Mouse (Mus musculus): ENCODE measurements around the gene Gm47841. TPM values are rescaled to one million over a fixed set of nuclear protein-coding genes. Genes with fewer than 3 reads are reported as not detected.

Gm47841 gene
- polyA plus RNA-seq, 1 experiment: 79.8 TPM

DNA sequence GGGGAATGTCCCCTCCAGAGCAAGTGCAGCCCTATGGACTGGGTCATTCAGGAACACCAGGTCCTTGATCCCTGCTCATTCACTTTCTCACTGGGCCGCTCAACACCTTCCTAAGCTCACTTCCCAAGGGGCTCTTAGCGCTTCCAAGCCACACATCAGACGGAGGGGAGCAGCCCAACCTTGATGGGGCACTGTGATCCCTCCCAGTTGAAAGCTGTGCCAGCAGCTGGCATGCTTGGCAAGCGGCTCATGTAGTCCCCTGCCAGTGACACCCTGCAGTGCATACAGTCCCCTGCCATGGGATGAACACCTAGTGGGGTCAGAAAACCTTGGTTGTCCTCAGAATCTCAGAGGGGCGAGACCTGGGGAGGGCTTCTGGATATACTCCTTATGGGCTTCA, 26.9 kb upstream of the Gm47841 start:
- TF ChIP-seq POLR2A (IDR thresholded peaks at IDR 0.05; ENCODE audit: control insufficient read depth, low read depth, low read length) (no peak), CTCF (IDR thresholded peaks at IDR 0.05; ENCODE audit: control insufficient read depth, insufficient read depth, insufficient replicate concordance, low read depth, low read length) (no peak)
- H3K4me1 ChIP-seq (ENCODE audit: control insufficient read depth, insufficient read depth, low read length): peaks cover 20% of the 10 kb centered on the region
- H3K4me3 ChIP-seq (ENCODE audit: control insufficient read depth, low read depth, low read length): no peak overlapping the region
- no peaks in the 10 kb centered on the region for H3K36me3 ChIP-seq (ENCODE audit: control insufficient read depth, insufficient read depth, low read length)
- peaks cover 4% of the 10 kb centered on the region; the same call in 1 of the 2 replicates for H3K27me3 ChIP-seq (ENCODE audit: control insufficient read depth, insufficient read depth, low read length)
- no peak overlapping the region for H3K27ac ChIP-seq (ENCODE audit: control insufficient read depth, insufficient read depth, low read depth, low read length)

DNA sequence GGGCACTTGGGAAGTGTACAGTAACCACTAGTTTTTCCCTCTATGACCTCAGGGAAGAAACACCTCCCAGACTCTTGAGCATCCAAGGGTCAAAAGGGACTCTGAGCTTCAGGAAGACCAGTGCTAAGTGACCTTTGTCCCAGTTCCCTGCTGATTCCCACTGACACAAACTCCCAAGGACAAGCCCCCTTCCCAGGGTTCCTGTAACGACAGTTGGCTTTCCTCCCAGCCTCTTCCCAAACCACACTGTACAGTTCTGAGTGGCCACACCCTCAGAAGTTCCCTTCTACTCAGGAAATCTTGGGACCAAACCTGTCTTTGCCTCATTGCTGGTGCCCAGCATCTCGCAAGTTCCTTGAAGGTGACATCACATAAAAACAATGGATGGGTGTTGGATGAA, 25.5 kb upstream of the Gm47841 start:
- Histone ChIP-seq H3K27ac (ENCODE audit: control insufficient read depth, insufficient read depth, low read depth, low read length) (no peak overlapping the region), H3K4me3 (ENCODE audit: control insufficient read depth, low read depth, low read length) (no peak overlapping the region), H3K27me3 (ENCODE audit: control insufficient read depth, insufficient read depth, low read length) (no peaks in the 10 kb centered on the region), H3K36me3 (ENCODE audit: control insufficient read depth, insufficient read depth, low read length) (no peaks in the 10 kb centered on the region), H3K4me1 (ENCODE audit: control insufficient read depth, insufficient read depth, low read length) (peaks cover 13% of the 10 kb centered on the region)
- TF ChIP-seq POLR2A (IDR thresholded peaks at IDR 0.05; ENCODE audit: control insufficient read depth, low read depth, low read length) (no peak), CTCF (IDR thresholded peaks at IDR 0.05; ENCODE audit: control insufficient read depth, insufficient read depth, insufficient replicate concordance, low read depth, low read length) (no peak)

DNA sequence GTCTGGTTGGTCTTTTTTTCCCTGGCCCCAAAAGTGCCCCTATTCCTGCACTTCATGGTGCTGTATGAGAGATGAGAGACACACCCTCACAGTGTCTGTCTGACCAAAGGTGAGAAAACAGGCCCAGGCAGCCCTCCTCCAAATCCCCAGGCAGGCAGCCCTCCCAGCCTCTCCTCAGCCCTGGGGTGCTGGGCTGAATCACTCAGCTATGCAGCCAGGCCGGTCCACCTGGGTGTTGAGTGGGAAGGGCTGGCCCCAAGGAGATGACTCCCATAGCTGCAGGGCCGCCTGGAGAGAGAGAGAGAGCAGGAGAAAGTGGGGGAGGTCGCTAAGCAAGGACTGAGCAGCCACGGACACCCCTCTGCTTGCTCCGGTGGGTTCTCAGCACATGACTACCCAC, 23.6 kb upstream of the Gm47841 start:
- Histone ChIP-seq H3K4me1 (ENCODE audit: control insufficient read depth, insufficient read depth, low read length) (peaks cover 3% of the 10 kb centered on the region), H3K27me3 (ENCODE audit: control insufficient read depth, insufficient read depth, low read length) (no peaks in the 10 kb centered on the region), H3K4me3 (ENCODE audit: control insufficient read depth, low read depth, low read length) (no peak overlapping the region), H3K27ac (ENCODE audit: control insufficient read depth, insufficient read depth, low read depth, low read length) (no peak overlapping the region), H3K36me3 (ENCODE audit: control insufficient read depth, insufficient read depth, low read length) (no peaks in the 10 kb centered on the region)
- no peak for TF ChIP-seq CTCF (IDR thresholded peaks at IDR 0.05; ENCODE audit: control insufficient read depth, insufficient read depth, insufficient replicate concordance, low read depth, low read length)
- TF ChIP-seq POLR2A (IDR thresholded peaks at IDR 0.05; ENCODE audit: control insufficient read depth, low read depth, low read length): no peak

DNA sequence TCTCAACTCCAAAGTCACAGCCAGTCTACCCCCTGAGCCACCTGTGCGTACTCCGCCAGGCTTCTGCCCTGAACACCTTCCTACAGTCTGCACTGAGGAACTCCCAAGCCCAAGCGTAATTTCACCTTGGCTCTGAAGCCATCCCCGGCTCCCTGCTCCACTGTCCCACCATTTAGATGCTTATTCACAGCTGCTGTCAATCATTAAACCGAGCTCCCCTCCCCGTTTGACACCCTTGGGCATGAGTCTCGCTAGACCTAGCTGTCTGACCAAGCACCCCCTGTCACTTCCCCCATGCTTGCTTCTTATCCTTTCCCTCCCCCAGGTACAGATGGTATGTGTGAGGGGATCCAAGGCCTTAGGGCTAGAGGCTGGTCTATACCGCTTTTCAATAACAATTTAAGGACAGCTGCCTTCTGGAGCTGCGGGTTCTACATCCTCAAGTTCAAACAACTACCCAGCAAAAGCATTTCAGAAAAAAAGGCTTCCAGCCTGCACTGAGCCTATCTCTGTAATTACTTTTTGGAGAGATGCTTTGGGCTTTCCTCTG, 22.5 kb upstream of the Gm47841 start:
- Histone ChIP-seq H3K4me3 (ENCODE audit: control insufficient read depth, low read depth, low read length) (no peak overlapping the region), H3K4me1 (ENCODE audit: control insufficient read depth, insufficient read depth, low read length) (peaks cover 3% of the 10 kb centered on the region), H3K27ac (ENCODE audit: control insufficient read depth, insufficient read depth, low read depth, low read length) (no peak overlapping the region), H3K27me3 (ENCODE audit: control insufficient read depth, insufficient read depth, low read length) (no peaks in the 10 kb centered on the region), H3K36me3 (ENCODE audit: control insufficient read depth, insufficient read depth, low read length) (no peaks in the 10 kb centered on the region)
- TF ChIP-seq CTCF (IDR thresholded peaks at IDR 0.05; ENCODE audit: control insufficient read depth, insufficient read depth, insufficient replicate concordance, low read depth, low read length) (no peak), POLR2A (IDR thresholded peaks at IDR 0.05; ENCODE audit: control insufficient read depth, low read depth, low read length) (no peak)

DNA sequence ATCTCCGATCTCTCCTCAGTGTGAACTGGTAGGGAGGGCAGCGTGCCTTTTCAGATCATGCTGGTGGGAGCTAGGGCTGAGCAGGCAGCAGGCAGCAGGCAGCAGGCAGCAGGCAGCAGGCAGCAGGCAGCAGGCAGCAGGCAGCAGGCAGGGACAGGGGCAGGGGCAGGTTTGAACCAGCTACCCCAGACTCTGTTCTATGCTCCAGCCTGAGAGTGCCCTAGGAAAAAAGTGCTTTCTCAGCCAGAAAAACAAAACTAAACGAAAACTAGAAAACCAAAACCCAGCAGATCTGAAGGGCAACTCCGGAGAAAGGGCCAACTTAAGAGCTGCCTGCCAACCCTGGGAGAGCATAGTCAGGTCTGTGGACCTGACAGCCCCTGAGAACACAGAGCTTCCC, 21.5 kb upstream of the Gm47841 start:
- no peak overlapping the region for H3K27ac ChIP-seq (ENCODE audit: control insufficient read depth, insufficient read depth, low read depth, low read length)
- peaks cover 3% of the 10 kb centered on the region for H3K4me1 ChIP-seq (ENCODE audit: control insufficient read depth, insufficient read depth, low read length)
- no peaks in the 10 kb centered on the region for H3K27me3 ChIP-seq (ENCODE audit: control insufficient read depth, insufficient read depth, low read length)
- no peaks in the 10 kb centered on the region for H3K36me3 ChIP-seq (ENCODE audit: control insufficient read depth, insufficient read depth, low read length)
- TF ChIP-seq CTCF (IDR thresholded peaks at IDR 0.05; ENCODE audit: control insufficient read depth, insufficient read depth, insufficient replicate concordance, low read depth, low read length) (no peak), POLR2A (IDR thresholded peaks at IDR 0.05; ENCODE audit: control insufficient read depth, low read depth, low read length) (no peak)
- H3K4me3 ChIP-seq (ENCODE audit: control insufficient read depth, low read depth, low read length): no peak overlapping the region

DNA sequence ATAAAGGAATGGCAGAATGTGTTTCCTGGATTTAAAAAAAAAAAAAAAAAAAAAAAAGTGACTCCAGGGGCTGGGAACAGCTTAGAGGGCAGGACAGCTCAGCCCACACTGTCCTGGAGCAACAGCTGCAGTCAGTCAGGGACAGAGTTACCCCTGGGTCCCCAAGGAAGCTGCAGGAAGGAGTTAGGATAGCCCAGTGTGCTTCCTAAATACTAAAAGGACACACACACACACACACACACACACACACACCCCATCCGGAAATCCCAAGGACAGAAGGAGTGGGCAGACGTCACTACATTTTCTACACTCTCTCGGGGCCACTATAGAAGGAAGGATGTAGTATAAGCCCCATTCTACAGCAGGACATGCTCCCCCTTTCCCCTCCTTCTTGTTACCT, 20.8 kb upstream of the Gm47841 start:
- Histone ChIP-seq H3K27ac (ENCODE audit: control insufficient read depth, insufficient read depth, low read depth, low read length) (no peak overlapping the region), H3K27me3 (ENCODE audit: control insufficient read depth, insufficient read depth, low read length) (no peaks in the 10 kb centered on the region), H3K4me1 (ENCODE audit: control insufficient read depth, insufficient read depth, low read length) (peaks cover 3% of the 10 kb centered on the region), H3K4me3 (ENCODE audit: control insufficient read depth, low read depth, low read length) (no peak overlapping the region), H3K36me3 (ENCODE audit: control insufficient read depth, insufficient read depth, low read length) (no peaks in the 10 kb centered on the region)
- TF ChIP-seq POLR2A (IDR thresholded peaks at IDR 0.05; ENCODE audit: control insufficient read depth, low read depth, low read length) (no peak), CTCF (IDR thresholded peaks at IDR 0.05; ENCODE audit: control insufficient read depth, insufficient read depth, insufficient replicate concordance, low read depth, low read length) (no peak)

DNA sequence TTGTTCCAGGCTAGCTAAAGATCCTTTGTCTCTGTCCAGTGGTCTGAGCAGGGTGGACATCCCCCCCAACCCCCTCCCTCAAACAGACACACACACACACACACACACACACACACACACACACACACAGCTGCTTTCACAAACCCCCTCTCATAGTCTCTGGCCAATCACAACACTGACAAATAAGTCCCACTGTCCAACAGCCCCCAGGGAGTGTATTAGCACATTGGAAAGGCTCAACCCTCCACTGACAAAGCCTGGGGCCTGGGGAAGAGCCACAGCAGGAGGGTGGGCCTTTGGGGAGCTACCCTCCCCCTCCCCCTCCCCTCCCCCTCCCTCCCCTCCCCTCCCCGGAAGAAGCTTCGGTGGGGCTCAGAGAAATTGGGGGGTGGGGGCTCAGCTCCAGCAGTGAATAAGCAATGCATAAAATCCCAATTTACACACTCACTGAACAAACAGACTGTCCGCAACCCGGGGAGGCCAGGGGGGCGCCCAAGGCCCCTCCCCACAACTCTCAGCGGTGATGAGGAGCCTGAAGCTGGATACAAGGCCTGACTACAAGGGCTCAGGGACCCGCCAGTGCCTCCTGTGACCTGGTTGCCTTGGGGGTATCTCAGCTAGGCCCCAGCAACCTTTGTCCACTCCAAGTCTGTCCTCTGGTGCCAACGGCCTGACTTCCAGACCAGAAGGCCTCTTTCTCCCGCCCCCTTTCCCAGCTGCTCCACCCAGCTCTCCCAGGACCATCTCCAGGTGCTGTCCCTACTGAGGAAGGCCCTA, 19.9 kb upstream of the Gm47841 start:
- no peaks in the 10 kb centered on the region; the same call in 1 of the 2 replicates for H3K4me1 ChIP-seq (ENCODE audit: control insufficient read depth, insufficient read depth, low read length)
- TF ChIP-seq POLR2A (IDR thresholded peaks at IDR 0.05; ENCODE audit: control insufficient read depth, low read depth, low read length): no peak
- TF ChIP-seq CTCF (IDR thresholded peaks at IDR 0.05; ENCODE audit: control insufficient read depth, insufficient read depth, insufficient replicate concordance, low read depth, low read length): no peak
- H3K27ac ChIP-seq (ENCODE audit: control insufficient read depth, insufficient read depth, low read depth, low read length): no peak overlapping the region
- no peaks in the 10 kb centered on the region for H3K36me3 ChIP-seq (ENCODE audit: control insufficient read depth, insufficient read depth, low read length)
- no peaks in the 10 kb centered on the region for H3K27me3 ChIP-seq (ENCODE audit: control insufficient read depth, insufficient read depth, low read length)
- no peak overlapping the region for H3K4me3 ChIP-seq (ENCODE audit: control insufficient read depth, low read depth, low read length)
